Mouse (Mus musculus) bone marrow macrophage, adult 2 months (primary cell): ENCODE results near the gene Acbd3. TPM values are rescaled to one million over a fixed set of nuclear protein-coding genes. Genes with fewer than 3 reads are reported as not detected.

Experiments used
- H3K27ac ChIP-seq: 2 replicates; pipeline ENCODE4 v1.5.1; 2012; ENCODE audit warnings: low read depth, low read length; ENCODE audit not compliant: insufficient read depth
- H3K4me1 ChIP-seq: 2 replicates; pipeline ENCODE4 v1.6.1; 2012; ENCODE audit warnings: low read length; ENCODE audit not compliant: control insufficient read depth, insufficient read depth
- H3K4me3 ChIP-seq: 2 replicates; pipeline ENCODE4 v1.5.1; 2012; ENCODE audit warnings: mild to moderate bottlenecking, low read length, moderate library complexity; ENCODE audit not compliant: insufficient read depth
- CTCF ChIP-seq: IDR thresholded peaks from 2 replicates; pipeline ENCODE4 v1.5.1; 2012; ENCODE audit warnings: low read depth, mild to moderate bottlenecking, low read length, moderate library complexity
- POLR2A ChIP-seq: IDR thresholded peaks from 2 replicates; pipeline ENCODE4 v1.6.1; 2012; ENCODE audit warnings: mild to moderate bottlenecking, low read depth, low read length, borderline replicate concordance
- polyA plus RNA-seq: library from polyadenylated mRNA; stranded (reverse); fragments of >200 nt; gene quantifications from 2 replicates; pipeline ENCODE4 v1.2.4, GENCODE M21; 2012; ENCODE audit not compliant: missing spikeins, insufficient read depth, insufficient read length

Acbd3 gene
- 33.7 and 36.9 TPM in 2 replicates for polyA plus RNA-seq

GRCm38 (mm10) chr1:180725704-180726179 is at the start of gene Acbd3:
TSS of gene Acbd3 (plus strand) at chr1:180726043.
- TF ChIP-seq POLR2A, result no peak
- TF ChIP-seq CTCF, result no peak
- Histone ChIP-seq H3K4me3 (peak within 1 kb of the TSS; percentile 77), H3K4me1 (peaks cover 19% of the 10 kb centered on the region), H3K27ac (peak within 1 kb of the TSS; percentile 52)

DNA sequence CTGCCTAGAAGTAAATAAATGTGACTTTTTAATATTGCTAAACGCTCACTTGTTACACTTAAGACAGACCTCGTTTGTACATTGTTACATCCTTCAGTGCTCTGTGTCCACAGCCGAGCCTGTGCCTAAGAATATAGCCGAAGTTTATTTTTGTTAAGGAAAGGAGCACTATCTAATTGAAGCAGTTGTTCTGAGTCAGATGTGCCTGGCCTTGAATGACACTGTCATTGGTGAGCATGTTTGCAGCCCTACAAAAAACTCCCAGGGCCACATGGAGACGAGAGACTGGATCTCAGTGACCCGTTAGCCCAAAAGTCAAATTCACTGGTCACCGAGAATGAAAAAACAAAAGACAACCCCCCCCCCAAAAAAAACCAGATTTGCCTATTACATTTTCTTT is 34.6 kb upstream of the Acbd3 start:
- no peaks in the 10 kb centered on the region for H3K4me1 ChIP-seq
- H3K4me3 ChIP-seq, result no peak overlapping the region
- no peak overlapping the region for H3K27ac ChIP-seq
- TF ChIP-seq POLR2A (no peak), CTCF (no peak)

DNA sequence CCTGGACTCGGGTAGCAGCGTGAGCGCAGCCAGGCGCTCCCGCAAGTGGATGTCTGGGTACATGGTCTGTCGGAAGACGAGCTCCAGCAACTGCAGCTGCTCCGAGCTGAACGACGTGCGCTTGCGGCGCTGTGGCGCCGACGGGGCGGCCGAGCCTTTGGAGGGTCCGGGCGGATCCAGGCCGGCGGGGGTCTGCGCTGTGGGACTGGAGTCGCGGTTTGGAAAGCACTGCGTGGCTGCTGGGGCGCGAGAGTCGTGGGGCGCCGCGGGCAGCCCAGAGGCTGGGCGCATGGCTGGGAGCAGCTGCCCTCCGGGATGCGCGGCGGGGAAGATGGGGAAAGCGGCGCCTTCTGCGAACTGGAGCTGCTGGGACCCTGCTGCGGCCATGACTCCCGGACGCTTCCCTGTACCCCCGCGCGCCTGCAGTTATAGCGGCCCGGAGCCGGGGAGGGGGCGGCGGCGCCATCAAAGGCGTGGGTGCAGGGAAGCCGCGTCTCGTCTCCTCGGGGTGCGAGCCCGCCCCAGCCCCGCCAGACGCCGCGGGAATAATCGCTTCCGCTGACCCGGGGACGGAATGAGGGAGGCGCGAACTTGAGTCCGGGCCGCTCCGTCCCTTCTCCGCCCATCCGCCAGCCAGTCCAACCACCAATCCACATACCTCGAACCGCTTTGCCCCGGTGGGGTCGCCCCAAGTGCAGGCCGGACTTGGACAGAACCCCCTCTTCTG is 29.1 kb upstream of the Acbd3 start, which contains the start of gene Mixl1:
Mixl1 (minus strand) TSS at position 409 of the 727 bp plus-strand sequence.
- Histone ChIP-seq H3K4me3 (peak within 1 kb of the TSS; percentile 38), H3K27ac (no peak within 1 kb of the TSS), H3K4me1 (peaks cover 11% of the 10 kb centered on the region)
- no peak for TF ChIP-seq POLR2A
- TF ChIP-seq CTCF, result no peak

DNA sequence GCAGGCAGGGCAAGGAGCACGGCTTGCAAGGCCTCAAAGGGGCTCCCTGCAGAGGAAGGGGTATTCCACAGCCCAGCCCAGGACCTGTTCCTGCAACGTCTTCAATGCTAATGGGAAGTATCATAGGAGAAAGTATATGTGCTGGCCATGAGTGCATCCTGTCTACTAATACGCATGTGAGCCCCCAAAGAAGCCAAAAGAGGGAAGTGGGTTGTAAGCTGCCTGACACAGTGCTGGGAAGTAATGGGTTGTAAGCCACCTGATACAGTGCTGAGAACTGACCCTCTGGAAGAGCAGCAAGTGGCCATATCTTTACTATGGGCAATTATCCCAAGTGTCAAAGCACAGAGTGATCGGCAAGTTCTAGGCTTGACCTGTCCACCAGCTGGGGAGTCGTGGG is 27.8 kb upstream of the Acbd3 start:
- Histone ChIP-seq H3K27ac (no peak overlapping the region), H3K4me1 (peaks cover 11% of the 10 kb centered on the region), H3K4me3 (no peak overlapping the region)
- TF ChIP-seq CTCF, result no peak
- no peak for TF ChIP-seq POLR2A

DNA sequence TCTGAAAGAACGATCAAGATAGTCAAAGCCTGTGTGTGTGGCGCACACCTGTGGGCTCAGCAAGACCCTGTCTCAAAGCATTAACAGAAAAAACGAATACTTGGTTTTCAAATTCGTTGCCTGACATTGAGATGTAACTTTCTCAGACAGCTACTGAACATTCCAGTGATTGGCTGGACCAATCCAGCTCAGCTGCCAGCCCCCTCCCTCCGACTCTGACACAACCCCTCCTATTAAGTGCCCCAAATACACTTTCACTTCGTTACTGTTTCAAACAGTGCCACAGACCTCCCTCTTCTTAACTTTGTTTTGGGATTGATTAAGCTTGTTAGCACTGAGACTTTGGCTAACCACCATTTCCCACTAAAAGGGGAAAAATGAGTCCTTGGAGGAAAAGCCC is 22.4 kb upstream of the Acbd3 start:
- no peak overlapping the region for H3K4me3 ChIP-seq
- peaks cover 13% of the 10 kb centered on the region for H3K4me1 ChIP-seq
- H3K27ac ChIP-seq, result no peak overlapping the region
- TF ChIP-seq CTCF (no peak), POLR2A (no peak)

GRCm38 (mm10) chr1:180707368-180707767 is 18.5 kb upstream of the Acbd3 start:
- Histone ChIP-seq H3K27ac (no peak overlapping the region), H3K4me1 (peaks cover 19% of the 10 kb centered on the region), H3K4me3 (no peak overlapping the region)
- TF ChIP-seq CTCF (no peak), POLR2A (no peak)

DNA sequence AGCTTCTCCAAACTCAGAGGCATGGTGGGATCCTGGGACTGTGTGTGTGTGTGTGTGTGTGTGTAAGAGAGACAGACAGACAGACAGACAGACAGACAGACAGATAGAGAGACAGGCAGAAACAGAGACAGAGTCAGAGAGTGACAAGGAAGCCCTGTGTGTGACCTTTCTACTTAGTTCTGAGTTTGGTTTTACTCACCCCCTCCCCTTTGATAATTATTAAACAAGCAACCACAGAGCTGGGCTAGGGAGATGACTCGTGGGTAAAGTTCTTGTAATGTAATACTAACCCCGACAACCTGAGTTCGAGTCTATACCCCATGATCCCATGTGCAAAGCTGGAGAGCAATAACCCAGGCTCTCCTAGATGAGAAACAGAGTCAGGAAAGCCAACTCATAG is 18.0 kb upstream of the Acbd3 start:
- no peak for TF ChIP-seq CTCF
- TF ChIP-seq POLR2A, result no peak
- no peak overlapping the region for H3K4me3 ChIP-seq
- no peak overlapping the region for H3K27ac ChIP-seq
- peaks cover 19% of the 10 kb centered on the region for H3K4me1 ChIP-seq

GRCm38 (mm10) chr1:180708935-180709776 is 16.7 kb upstream of the Acbd3 start:
- H3K4me1 ChIP-seq, result peaks cover 19% of the 10 kb centered on the region
- H3K4me3 ChIP-seq, result no peak overlapping the region

DNA sequence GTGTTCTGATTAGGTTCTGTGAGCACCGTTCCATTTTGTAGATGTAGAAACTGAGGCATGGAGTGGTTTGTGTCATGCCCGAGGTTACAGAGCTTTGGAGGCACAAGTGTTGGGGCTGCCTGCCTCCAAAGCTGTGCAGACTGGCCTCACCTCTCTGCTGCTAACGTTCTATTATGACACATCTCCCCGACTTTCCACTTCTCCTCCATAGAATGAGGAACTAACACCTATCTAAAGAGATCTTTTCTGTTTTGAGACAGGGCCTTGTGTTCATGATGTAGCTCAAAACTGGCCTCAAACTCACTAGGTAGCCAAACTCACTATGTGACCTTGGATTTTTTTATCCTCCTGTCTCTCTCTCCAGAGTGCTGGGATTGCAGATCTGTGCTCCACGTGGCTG is 7.1 kb upstream of the Acbd3 start:
- Histone ChIP-seq H3K4me1 (peaks cover 2% of the 10 kb centered on the region), H3K27ac (no peak overlapping the region)
- no peak for TF ChIP-seq POLR2A
- no peak for TF ChIP-seq CTCF

More at GRCm38 (mm10) chr1:180708935-180709776, 16.7 kb upstream of the Acbd3 start:
- no peak overlapping the region for H3K27ac ChIP-seq
- no peak for TF ChIP-seq CTCF
- TF ChIP-seq POLR2A, result no peak

More for the DNA sequence above, 7.1 kb upstream of the Acbd3 start:
- no peak overlapping the region for H3K4me3 ChIP-seq
